ENCODE assay signal across 17 mouse cellular contexts in genomic region chr11:80853014-80853413, GRCm38 (mm10). TPM values are rescaled to one million over a fixed set of nuclear protein-coding genes. Genes with fewer than 3 reads are reported as not detected.
A peak's percentile ranks its signal among the peaks of the same experiment; 100 is the strongest.
DNase-seq lines count a peak whose midpoint lies in the region; ATAC-seq and TF ChIP-seq lines count a peak whose summit lies in the region.
"Had no signal": no experiment of that assay in that cellular context is flagged by ENCODE, and none has a peak within 500 bp of the region (broad histone marks: within the 10 kb centered on the region; RNA-seq: fewer than 3 reads in every experiment).

No protein-coding gene starts in this region.

- no peaks in the 10 kb centered on the region for H3K9me3 ChIP-seq in lung, postnatal 0 days (ENCODE audit: low read length)
- H3K9me3 ChIP-seq: embryonic facial prominence, embryonic 12.5 days; forebrain, embryonic 15.5 days; limb, embryonic 10.5 days had no signal

- peak overlapping the region; percentile 58; the same call in 1 of the 2 replicates for H3K27ac ChIP-seq in layer of hippocampus, adult 2 months
- H3K27ac ChIP-seq in testis, adult 2 months (ENCODE audit: control insufficient read depth, insufficient read depth, low read depth, low read length) = no peak overlapping the region
- no peak overlapping the region for H3K27ac ChIP-seq in lung, postnatal 0 days (ENCODE audit: low read length)
- H3K27ac ChIP-seq: embryonic facial prominence, embryonic 12.5 days; forebrain, embryonic 15.5 days; limb, embryonic 10.5 days had no signal

- no peak for TF ChIP-seq CTCF in layer of hippocampus, adult 2 months (conservative IDR thresholded peaks at IDR 0.05)
- no peak for TF ChIP-seq CTCF in testis, adult 2 months (IDR thresholded peaks at IDR 0.05; ENCODE audit: control insufficient read depth, insufficient read depth, insufficient replicate concordance, low read depth, low read length)
- TF ChIP-seq CTCF in lung, postnatal 0 days (IDR thresholded peaks at IDR 0.05) = no peak

- DNase-seq in layer of hippocampus, adult 2 months (ENCODE audit: low spot score in 2 of 2) = peak in 1 of 2 experiments; percentile 19
- no peak for DNase-seq in layer of hippocampus, postnatal 25 days (ENCODE audit: extremely low spot score in 1 of 2, low spot score in 1 of 2)
- no peak for DNase-seq in testis, postnatal 10 days (ENCODE audit: low spot score)
- peak; percentile 71 for DNase-seq in lung, postnatal 0 days (ENCODE audit: low spot score)
- DNase-seq in kidney, adult 18-20 months = no peak
- DNase-seq in adipocyte (ENCODE audit: low spot score) = no peak
- DNase-seq: cerebellum, postnatal 10 days; gastrocnemius, postnatal 36 days; kidney, adult 9 months; thymus, postnatal 4 days had no signal

- WGBS in lung, postnatal 0 days = 14% methylated on average over 3 of the region's 3 CpGs

- H3K27me3 ChIP-seq in testis, adult 2 months (ENCODE audit: control insufficient read depth, insufficient read depth, low read length) = no peaks in the 10 kb centered on the region
- H3K27me3 ChIP-seq in lung, postnatal 0 days (replicated peaks; ENCODE audit: insufficient read depth, low read length) = no peaks in the 10 kb centered on the region
- H3K27me3 ChIP-seq: embryonic facial prominence, embryonic 12.5 days had no signal

- H3K4me3 ChIP-seq in layer of hippocampus, adult 2 months = no peak overlapping the region
- peak overlapping the region; percentile 68 for H3K4me3 ChIP-seq in testis, adult 2 months (ENCODE audit: control insufficient read depth, low read depth, low read length)
- H3K4me3 ChIP-seq in lung, postnatal 0 days (ENCODE audit: low read depth, low read length) = no peak overlapping the region
- H3K4me3 ChIP-seq: embryonic facial prominence, embryonic 12.5 days; forebrain, embryonic 15.5 days; limb, embryonic 10.5 days had no signal

- H3K4me1 ChIP-seq in testis, adult 2 months (ENCODE audit: control insufficient read depth, insufficient read depth, low read length) = peaks cover 6% of the 10 kb centered on the region
- H3K4me1 ChIP-seq in lung, postnatal 0 days (ENCODE audit: insufficient read depth, low read depth, low read length) = no peaks in the 10 kb centered on the region
- H3K4me1 ChIP-seq: embryonic facial prominence, embryonic 12.5 days had no signal

- H3K36me3 ChIP-seq in testis, adult 2 months (ENCODE audit: control insufficient read depth, insufficient read depth, low read length) = no peaks in the 10 kb centered on the region
- no peaks in the 10 kb centered on the region for H3K36me3 ChIP-seq in lung, postnatal 0 days (ENCODE audit: insufficient read depth, low read length)
- H3K36me3 ChIP-seq: embryonic facial prominence, embryonic 12.5 days; forebrain, embryonic 15.5 days; limb, embryonic 10.5 days had no signal

- TF ChIP-seq EP300 in lung, postnatal 0 days (IDR thresholded peaks at IDR 0.05) = no peak

- ATAC-seq in lung, postnatal 0 days = peak; percentile 79
- ATAC-seq: forebrain, embryonic 15.5 days had no signal

- peak; percentile 46; the same call in 1 of the 2 replicates for TF ChIP-seq POLR2A in testis, adult 2 months (IDR thresholded peaks at IDR 0.05; ENCODE audit: control insufficient read depth, low read depth, low read length)

- H3K4me2 ChIP-seq in lung, postnatal 0 days (replicated peaks; ENCODE audit: low read depth, low read length) = no peak overlapping the region
- H3K4me2 ChIP-seq: embryonic facial prominence, embryonic 12.5 days; forebrain, embryonic 15.5 days had no signal

- no peak overlapping the region for H3K9ac ChIP-seq in lung, postnatal 0 days (replicated peaks; ENCODE audit: low read depth)
- H3K9ac ChIP-seq: embryonic facial prominence, embryonic 12.5 days; forebrain, embryonic 15.5 days had no signal

RNA-seq across cellular contexts. Expression of gene Spaca3, which starts 5.2 kb away (rescaled TPM):
- total RNA-seq in layer of hippocampus, adult 2 months (2021) = not detected
- total RNA-seq in layer of hippocampus, postnatal 25 days (2021) = not detected
- 490 and 494 TPM in 2 replicates for polyA plus RNA-seq in testis, adult 2 months (2012; rRNA removed)
- not detected in 2 replicates for polyA plus RNA-seq in lung, postnatal 0 days (2015; fragmentation: Nextera tagmentation; extraction: Ambion mirVana)
- total RNA-seq: gastrocnemius, postnatal 36 days; layer of hippocampus, adult 8-10 months; megakaryocyte, adult 5-6 weeks had no signal
- polyA plus RNA-seq: embryonic facial prominence, embryonic 12.5 days; forebrain, embryonic 15.5 days; limb, embryonic 10.5 days; neural tube, embryonic 11.5 days had no signal

RNA-seq across cellular contexts. Expression of gene Tmem98, which starts 43.0 kb away (rescaled TPM):
- 1 to 10 TPM; 6.0 to 9.0 TPM for total RNA-seq in layer of hippocampus, adult 2 months (2021)
- total RNA-seq in layer of hippocampus, postnatal 25 days (2021) = 10 to 100 TPM; 10.3 to 11.2 TPM
- polyA plus RNA-seq in testis, adult 2 months (2012; rRNA removed) = 4.3 and 4.5 TPM in 2 replicates
- polyA plus RNA-seq in lung, postnatal 0 days (2015; fragmentation: Nextera tagmentation; extraction: Ambion mirVana) = 72.1 and 82.0 TPM in 2 replicates
